Mouse (Mus musculus): ENCODE data around the gene Gm20715. TPM values are rescaled to one million over a fixed set of nuclear protein-coding genes. Genes with fewer than 3 reads are reported as not detected.
A peak's percentile ranks its signal among the peaks of the same experiment; 100 is the strongest.

Gm20715 gene
- polyA plus RNA-seq, 1 experiment = 0.31 TPM

DNA sequence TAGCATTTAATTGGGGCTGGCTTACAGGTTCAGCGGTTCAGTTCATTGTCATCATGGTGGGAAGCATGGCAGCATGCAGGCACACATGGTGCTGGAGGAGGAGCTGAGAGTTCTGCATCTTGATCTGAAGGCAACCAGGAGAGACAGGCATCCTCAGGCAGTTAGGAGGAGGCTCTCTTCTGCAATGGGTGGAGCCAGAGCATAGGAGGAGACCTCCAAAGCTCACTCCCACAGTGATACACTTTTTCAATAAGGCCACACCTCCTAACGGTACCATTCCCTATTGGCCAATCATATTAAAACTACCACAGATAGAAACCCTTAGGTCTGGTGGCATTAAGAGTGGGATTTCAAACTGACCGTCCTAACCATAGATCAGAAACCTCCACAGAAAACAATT lies 40.6 kb upstream of the Gm20715 start:
- Histone ChIP-seq H3K4me3 (replicated peaks; ENCODE audit: insufficient read depth, low read depth, low read length) (no peak overlapping the region), H3K27me3 (ENCODE audit: control insufficient read depth, insufficient read depth, low read length) (no peaks in the 10 kb centered on the region), H3K4me1 (ENCODE audit: control insufficient read depth, insufficient read depth, low read length) (no peaks in the 10 kb centered on the region), H3K27ac (ENCODE audit: insufficient read depth, low read length) (no peak overlapping the region)
- no peak for TF ChIP-seq POLR2A (IDR thresholded peaks at IDR 0.05; ENCODE audit: borderline replicate concordance, insufficient read depth, low read length)
- no peak for TF ChIP-seq CTCF (IDR thresholded peaks at IDR 0.05; ENCODE audit: borderline replicate concordance, insufficient read depth, low read depth, low read length)
- no peak for DNase-seq
- 82% methylated on average over 3 of the region's 3 CpGs for WGBS

DNA sequence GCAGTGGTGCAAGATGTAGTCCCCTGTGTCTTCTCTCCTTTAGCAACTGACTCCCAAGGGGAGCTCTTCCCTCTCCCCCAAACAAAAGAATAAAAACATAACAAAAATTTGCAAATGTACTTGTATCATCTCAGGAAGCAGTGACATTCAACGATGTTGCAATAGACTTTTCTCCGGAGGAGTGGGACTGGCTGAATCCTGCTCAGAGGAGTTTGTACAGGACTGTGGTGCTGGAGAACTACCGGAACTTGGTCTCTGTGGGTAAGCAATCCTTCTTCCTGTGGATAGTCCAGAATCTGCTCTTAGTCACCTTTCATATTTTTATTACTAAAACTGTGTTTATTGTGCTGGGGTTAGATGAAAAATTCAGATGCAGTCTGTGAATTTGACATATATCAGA lies 37.1 kb upstream of the Gm20715 start:
- 93% methylated on average over 3 of the region's 3 CpGs for WGBS
- no peaks in the 10 kb centered on the region for H3K4me1 ChIP-seq (ENCODE audit: control insufficient read depth, insufficient read depth, low read length)
- no peaks in the 10 kb centered on the region for H3K27me3 ChIP-seq (ENCODE audit: control insufficient read depth, insufficient read depth, low read length)
- H3K4me3 ChIP-seq (replicated peaks; ENCODE audit: insufficient read depth, low read depth, low read length) = no peak overlapping the region
- DNase-seq = no peak
- no peak for TF ChIP-seq POLR2A (IDR thresholded peaks at IDR 0.05; ENCODE audit: borderline replicate concordance, insufficient read depth, low read length)
- no peak for TF ChIP-seq CTCF (IDR thresholded peaks at IDR 0.05; ENCODE audit: borderline replicate concordance, insufficient read depth, low read depth, low read length)
- H3K27ac ChIP-seq (ENCODE audit: insufficient read depth, low read length) = no peak overlapping the region

DNA sequence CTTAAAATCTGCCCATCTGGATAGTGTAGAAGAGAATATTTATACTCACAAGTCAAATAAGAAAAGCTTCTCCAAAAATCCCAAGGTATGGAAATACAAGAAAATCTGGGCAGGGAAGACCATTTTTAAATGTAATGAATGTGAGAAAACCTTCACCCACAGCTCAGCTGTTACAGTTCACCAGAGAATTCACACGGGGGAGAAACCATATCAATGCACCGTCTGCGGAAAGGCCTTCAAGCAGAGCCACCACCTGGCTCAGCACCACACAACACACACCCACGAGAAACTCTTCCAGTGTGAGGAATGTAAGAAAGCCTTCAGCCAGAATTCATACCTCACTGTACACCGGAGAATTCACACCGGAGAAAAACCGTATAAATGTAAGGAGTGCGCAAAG lies 31.6 kb upstream of the Gm20715 start:
- 80% methylated on average over 8 of the region's 8 CpGs for WGBS
- Histone ChIP-seq H3K4me3 (replicated peaks; ENCODE audit: insufficient read depth, low read depth, low read length) (no peak overlapping the region), H3K27ac (ENCODE audit: insufficient read depth, low read length) (no peak overlapping the region), H3K27me3 (ENCODE audit: control insufficient read depth, insufficient read depth, low read length) (no peaks in the 10 kb centered on the region), H3K4me1 (ENCODE audit: control insufficient read depth, insufficient read depth, low read length) (peaks cover 3% of the 10 kb centered on the region; the same call in 1 of the 2 replicates)
- no peak for DNase-seq
- TF ChIP-seq CTCF (IDR thresholded peaks at IDR 0.05; ENCODE audit: borderline replicate concordance, insufficient read depth, low read depth, low read length) = no peak
- TF ChIP-seq POLR2A (IDR thresholded peaks at IDR 0.05; ENCODE audit: borderline replicate concordance, insufficient read depth, low read length) = no peak

DNA sequence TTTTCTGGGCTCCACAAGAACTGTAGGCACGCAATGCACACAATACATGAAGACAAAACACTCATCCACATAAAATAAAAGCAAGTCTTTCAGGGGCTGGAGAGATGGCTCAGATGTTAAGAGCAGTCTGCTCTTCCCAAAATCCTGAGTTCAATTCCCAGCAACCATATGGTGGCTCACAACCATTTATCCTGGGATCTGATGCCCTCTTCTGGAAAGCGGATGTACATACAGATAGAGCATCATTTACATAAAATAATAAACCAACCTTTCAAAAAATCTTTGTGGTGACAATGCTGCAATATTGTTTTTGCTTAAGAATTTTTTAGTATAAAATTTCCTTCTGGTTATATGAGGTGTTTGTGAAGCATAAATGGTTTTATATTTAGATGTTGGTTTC lies 28.6 kb upstream of the Gm20715 start:
- no peak for TF ChIP-seq CTCF (IDR thresholded peaks at IDR 0.05; ENCODE audit: borderline replicate concordance, insufficient read depth, low read depth, low read length)
- TF ChIP-seq POLR2A (IDR thresholded peaks at IDR 0.05; ENCODE audit: borderline replicate concordance, insufficient read depth, low read length) = no peak
- WGBS = 84% methylated on average over 2 of the region's 2 CpGs
- H3K27ac ChIP-seq (ENCODE audit: insufficient read depth, low read length) = no peak overlapping the region
- no peak overlapping the region for H3K4me3 ChIP-seq (replicated peaks; ENCODE audit: insufficient read depth, low read depth, low read length)
- no peaks in the 10 kb centered on the region for H3K27me3 ChIP-seq (ENCODE audit: control insufficient read depth, insufficient read depth, low read length)
- DNase-seq = no peak
- peaks cover 3% of the 10 kb centered on the region; the same call in 1 of the 2 replicates for H3K4me1 ChIP-seq (ENCODE audit: control insufficient read depth, insufficient read depth, low read length)

DNA sequence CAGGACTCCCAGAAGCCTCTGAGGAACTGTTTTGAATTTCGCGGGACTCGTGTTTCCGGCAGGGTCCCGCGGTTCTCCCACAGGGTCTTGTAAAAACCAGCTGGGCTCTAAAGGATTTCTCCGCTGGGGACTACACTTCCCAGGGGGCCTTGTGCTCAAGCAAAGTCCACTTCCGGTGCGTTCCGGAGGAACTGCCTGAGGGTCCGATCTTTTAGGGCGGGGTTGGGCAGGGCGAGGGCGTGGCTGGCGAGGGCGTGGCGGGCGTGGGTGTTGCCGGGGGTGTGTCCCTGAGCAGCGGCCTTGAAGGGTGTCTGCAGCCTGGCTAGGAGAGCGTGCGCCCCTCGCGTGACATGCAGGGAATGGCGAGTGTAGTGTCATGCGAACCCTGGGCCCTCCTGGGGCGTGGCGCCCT lies 27.0 kb upstream of the Gm20715 start, which contains the start of gene Zfp28:
Gene Zfp28, plus strand, starts transcription at position 252 of the 412 bp plus-strand sequence.
- TF ChIP-seq POLR2A (IDR thresholded peaks at IDR 0.05; ENCODE audit: borderline replicate concordance, insufficient read depth, low read length) = peak; percentile 31; the same call in 1 of the 2 replicates
- no peak for TF ChIP-seq CTCF (IDR thresholded peaks at IDR 0.05; ENCODE audit: borderline replicate concordance, insufficient read depth, low read depth, low read length)
- Histone ChIP-seq H3K27me3 (ENCODE audit: control insufficient read depth, insufficient read depth, low read length) (no peaks in the 10 kb centered on the region), H3K4me3 (replicated peaks; ENCODE audit: insufficient read depth, low read depth, low read length) (peak within 1 kb of the TSS; percentile 80), H3K4me1 (ENCODE audit: control insufficient read depth, insufficient read depth, low read length) (peaks cover 3% of the 10 kb centered on the region; the same call in 1 of the 2 replicates), H3K27ac (ENCODE audit: insufficient read depth, low read length) (no peak within 1 kb of the TSS)
- peak; percentile 91 to 92 for DNase-seq
- WGBS = under 1% methylated on average over 28 of the region's 28 CpGs

DNA sequence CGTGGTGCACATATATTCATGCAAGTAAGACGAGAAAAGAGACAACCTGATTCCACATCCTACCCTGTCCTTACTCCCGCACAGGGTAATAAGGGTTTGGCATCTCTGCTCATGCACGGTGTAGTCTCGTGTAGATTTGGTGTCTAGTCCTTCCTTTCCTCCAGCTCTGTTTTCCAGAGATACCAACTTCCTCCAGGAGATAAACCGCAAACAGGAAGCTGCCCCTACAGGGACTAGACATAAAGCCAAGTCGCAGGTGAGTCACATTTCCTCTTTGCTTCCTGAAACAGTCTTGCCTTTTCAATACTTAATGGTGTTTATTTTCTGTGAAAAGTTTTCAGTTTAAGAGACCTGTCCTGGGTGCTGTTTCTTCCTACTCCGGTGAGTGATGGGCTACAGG lies 26.1 kb upstream of the Gm20715 start:
- Histone ChIP-seq H3K27me3 (ENCODE audit: control insufficient read depth, insufficient read depth, low read length) (no peaks in the 10 kb centered on the region), H3K4me3 (replicated peaks; ENCODE audit: insufficient read depth, low read depth, low read length) (peak overlapping the region; percentile 80), H3K27ac (ENCODE audit: insufficient read depth, low read length) (no peak overlapping the region), H3K4me1 (ENCODE audit: control insufficient read depth, insufficient read depth, low read length) (peaks cover 3% of the 10 kb centered on the region; the same call in 1 of the 2 replicates)
- 76% methylated on average over 8 of the region's 8 CpGs for WGBS
- no peak for TF ChIP-seq POLR2A (IDR thresholded peaks at IDR 0.05; ENCODE audit: borderline replicate concordance, insufficient read depth, low read length)
- no peak for TF ChIP-seq CTCF (IDR thresholded peaks at IDR 0.05; ENCODE audit: borderline replicate concordance, insufficient read depth, low read depth, low read length)
- no peak for DNase-seq

DNA sequence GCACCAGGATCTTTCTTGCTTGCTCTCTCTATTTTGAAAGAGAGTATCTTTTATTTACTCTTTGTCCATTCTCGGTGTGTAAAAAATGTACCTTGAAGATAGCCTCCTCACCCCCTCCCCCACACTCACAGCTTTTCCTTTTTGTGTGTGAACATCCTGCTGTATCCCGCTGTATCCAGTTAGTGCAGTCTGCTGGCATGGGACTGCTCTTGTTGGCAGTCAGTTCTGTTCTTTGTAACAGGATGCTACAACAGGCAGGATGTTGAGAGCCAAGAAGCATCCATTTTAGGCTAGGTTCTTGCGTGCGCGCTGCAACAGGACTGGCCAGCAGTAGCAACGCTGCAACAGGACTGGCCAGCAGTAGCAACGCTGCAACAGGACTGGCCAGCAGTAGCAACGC lies 23.1 kb upstream of the Gm20715 start:
- Histone ChIP-seq H3K27me3 (ENCODE audit: control insufficient read depth, insufficient read depth, low read length) (no peaks in the 10 kb centered on the region), H3K4me3 (replicated peaks; ENCODE audit: insufficient read depth, low read depth, low read length) (no peak overlapping the region), H3K27ac (ENCODE audit: insufficient read depth, low read length) (no peak overlapping the region), H3K4me1 (ENCODE audit: control insufficient read depth, insufficient read depth, low read length) (peaks cover 3% of the 10 kb centered on the region; the same call in 1 of the 2 replicates)
- DNase-seq = no peak
- TF ChIP-seq CTCF (IDR thresholded peaks at IDR 0.05; ENCODE audit: borderline replicate concordance, insufficient read depth, low read depth, low read length) = no peak
- TF ChIP-seq POLR2A (IDR thresholded peaks at IDR 0.05; ENCODE audit: borderline replicate concordance, insufficient read depth, low read length) = no peak
- 76% methylated on average over 8 of the region's 8 CpGs for WGBS

DNA sequence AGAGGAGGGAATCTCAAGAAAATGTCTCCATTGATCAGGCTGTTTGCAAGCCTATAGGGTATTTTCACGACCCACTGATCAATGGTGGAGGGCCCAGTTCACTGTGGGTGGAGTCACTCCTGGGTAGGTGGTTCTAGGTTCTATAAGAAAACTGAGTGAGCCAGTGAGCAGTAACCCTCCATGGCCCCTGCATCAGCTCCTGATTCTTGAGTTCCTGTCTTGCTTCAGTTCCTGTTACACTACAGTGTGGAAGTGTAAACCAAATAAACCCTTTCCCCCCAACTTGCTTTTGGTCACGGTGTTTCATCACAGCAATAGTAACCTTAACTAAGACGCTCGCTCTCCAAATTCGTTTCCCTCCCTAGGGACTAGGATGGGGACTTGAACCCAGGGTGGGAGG lies 21.1 kb upstream of the Gm20715 start:
- no peak for DNase-seq
- no peak overlapping the region for H3K4me3 ChIP-seq (replicated peaks; ENCODE audit: insufficient read depth, low read depth, low read length)
- no peaks in the 10 kb centered on the region; the same call in 1 of the 2 replicates for H3K4me1 ChIP-seq (ENCODE audit: control insufficient read depth, insufficient read depth, low read length)
- no peak overlapping the region for H3K27ac ChIP-seq (ENCODE audit: insufficient read depth, low read length)
- WGBS = 82% methylated on average over 5 of the region's 5 CpGs
- TF ChIP-seq POLR2A (IDR thresholded peaks at IDR 0.05; ENCODE audit: borderline replicate concordance, insufficient read depth, low read length) = no peak
- no peak for TF ChIP-seq CTCF (IDR thresholded peaks at IDR 0.05; ENCODE audit: borderline replicate concordance, insufficient read depth, low read depth, low read length)
- no peaks in the 10 kb centered on the region for H3K27me3 ChIP-seq (ENCODE audit: control insufficient read depth, insufficient read depth, low read length)

All from cerebellum, adult 2 months (tissue).